Mouse (Mus musculus) testis, adult 2 months (tissue): ENCODE results near the gene Fat3.

Experiments used
- CTCF ChIP-seq: fragments of 200-500 bp; IDR thresholded peaks from 2 replicates; pipeline ENCODE4 v1.5.1; 2012; ENCODE audit warnings: low read depth, mild to moderate bottlenecking, inconsistent platforms, low read length, moderate library complexity; ENCODE audit not compliant: control insufficient read depth, insufficient read depth, insufficient replicate concordance
- POLR2A ChIP-seq: fragments of 200-500 bp; IDR thresholded peaks from 2 replicates; pipeline ENCODE4 v1.6.1; 2012; ENCODE audit warnings: low read depth, mild to moderate bottlenecking, inconsistent platforms, low read length, moderate library complexity; ENCODE audit not compliant: control insufficient read depth

DNA sequence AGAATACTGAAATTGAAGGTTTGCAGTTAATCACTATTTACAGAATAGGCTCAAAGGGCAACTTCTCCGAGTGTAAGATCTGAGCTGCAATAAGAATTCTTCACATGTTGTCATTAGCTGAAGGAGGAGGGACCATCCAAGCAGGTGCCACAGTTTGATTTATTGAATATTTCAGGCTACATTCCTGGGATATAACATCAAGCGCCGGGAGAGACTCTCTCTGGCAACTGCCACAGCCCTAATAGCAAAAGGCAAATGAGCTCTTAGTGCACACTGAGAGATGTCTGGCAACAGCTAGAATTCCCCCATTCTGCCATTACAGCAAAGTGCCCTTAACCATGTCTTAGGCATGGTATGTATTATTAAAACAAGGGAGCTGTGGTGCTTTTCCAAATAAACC lies 61.1 kb downstream of the Fat3 start:
- TF ChIP-seq CTCF (no peak), POLR2A (no peak)
